Comparison of ENCODE assay signal across 13 mouse cellular contexts in the genomic region with DNA sequence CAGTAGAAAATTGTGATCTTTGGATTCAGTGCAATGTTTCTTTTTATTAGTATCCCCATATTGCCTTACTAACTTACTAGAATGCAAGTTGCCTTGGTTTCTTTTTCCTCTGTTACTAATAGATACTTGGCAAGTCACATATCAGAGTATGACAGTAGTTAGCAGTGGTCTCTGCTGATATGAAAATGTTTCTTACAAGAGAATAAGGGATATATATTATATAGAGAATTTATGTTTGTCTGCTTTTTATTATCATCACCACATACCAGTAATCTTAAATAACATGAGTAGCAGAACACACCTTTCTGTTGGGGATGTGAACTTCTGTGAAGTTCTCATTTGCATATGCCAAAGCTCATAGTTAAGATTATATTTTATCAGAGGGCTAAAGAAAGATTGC.
"Had no signal": no experiment of that assay in that cellular context is flagged by ENCODE, and none has a peak within 500 bp of the region (broad histone marks: within the 10 kb centered on the region; RNA-seq: fewer than 3 reads in every experiment).

No protein-coding gene starts in this region.

- ATAC-seq: intestine, postnatal 0 days; midbrain, embryonic 13.5 days had no signal

- H3K27ac ChIP-seq: layer of hippocampus, adult 2 months; limb, embryonic 10.5 days; macrophage; midbrain, embryonic 13.5 days; stomach, embryonic 15.5 days had no signal

- H3K4me2 ChIP-seq: lung, embryonic 14.5 days; midbrain, embryonic 13.5 days; stomach, embryonic 15.5 days had no signal

- H3K9ac ChIP-seq: lung, embryonic 14.5 days; midbrain, embryonic 13.5 days; stomach, embryonic 15.5 days had no signal

- DNase-seq: kidney, postnatal 10 days; kidney, postnatal 4 days; lung, embryonic 14.5 days; lung, postnatal 14 days; right cerebral cortex, postnatal 14 days; thymus, adult 2 months; thymus, postnatal 25 days had no signal

- H3K27me3 ChIP-seq: midbrain, embryonic 13.5 days; stomach, embryonic 15.5 days had no signal

- H3K4me1 ChIP-seq: limb, embryonic 10.5 days; midbrain, embryonic 13.5 days; stomach, embryonic 15.5 days had no signal

- H3K9me3 ChIP-seq: limb, embryonic 10.5 days; midbrain, embryonic 13.5 days; stomach, embryonic 15.5 days had no signal

- H3K36me3 ChIP-seq: limb, embryonic 10.5 days; midbrain, embryonic 13.5 days; stomach, embryonic 15.5 days had no signal

- H3K4me3 ChIP-seq: layer of hippocampus, adult 2 months; limb, embryonic 10.5 days; midbrain, embryonic 13.5 days; stomach, embryonic 15.5 days had no signal
